Mouse (Mus musculus) CH12F3 (cell line): ENCODE results near the gene Lbhd2.

Experiments used
- in situ Hi-C: fragments of 300-500 bp; cut with MboI; formaldehyde crosslinking; loops from 2 replicates; pipeline ENCODE4 v1.14.3; 2020; ENCODE audit warnings: low sequenced_read_pairs

The Lbhd2 gene

GRCm38 (mm10) chr12:111406622-111407021 lies at the start of gene Lbhd2:
Gene Lbhd2, plus strand, starts transcription at chr12:111406809.
- in situ Hi-C loops: loop anchor here (10.0 kb wide), 1 partner anchor 132 kb away; the partner anchor contains the start of gene Amn

- in situ Hi-C loops: no loop called here
Measured at GRCm38 (mm10) chr12:111360671-111361070, 45.9 kb upstream of the Lbhd2 start.

- in situ Hi-C loops: no loop called here
Measured at GRCm38 (mm10) chr12:111361319-111362098, 45.1 kb upstream of the Lbhd2 start.

DNA sequence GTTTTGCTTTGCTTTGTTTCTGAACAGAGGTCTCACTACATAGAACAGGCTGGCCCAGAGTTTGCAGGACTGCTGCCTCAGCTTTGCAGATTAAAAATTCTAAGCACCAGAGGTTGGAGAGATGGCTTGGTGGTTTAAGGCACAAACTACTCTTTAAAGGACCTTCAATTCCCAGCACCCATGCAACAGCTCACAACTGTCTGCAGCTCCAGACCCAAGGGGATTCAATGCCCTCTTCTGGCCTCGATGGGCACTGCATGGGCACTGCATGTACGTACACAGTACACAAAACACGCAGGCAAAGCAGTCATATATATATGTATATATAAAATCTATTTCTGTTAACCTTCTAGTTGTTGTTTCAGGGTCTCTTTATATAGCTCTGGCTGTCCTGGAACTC lies 42.4 kb upstream of the Lbhd2 start:
- in situ Hi-C loops: no loop called here

- in situ Hi-C loops: no loop called here
Measured at GRCm38 (mm10) chr12:111367065-111367464, 39.5 kb upstream of the Lbhd2 start.

DNA sequence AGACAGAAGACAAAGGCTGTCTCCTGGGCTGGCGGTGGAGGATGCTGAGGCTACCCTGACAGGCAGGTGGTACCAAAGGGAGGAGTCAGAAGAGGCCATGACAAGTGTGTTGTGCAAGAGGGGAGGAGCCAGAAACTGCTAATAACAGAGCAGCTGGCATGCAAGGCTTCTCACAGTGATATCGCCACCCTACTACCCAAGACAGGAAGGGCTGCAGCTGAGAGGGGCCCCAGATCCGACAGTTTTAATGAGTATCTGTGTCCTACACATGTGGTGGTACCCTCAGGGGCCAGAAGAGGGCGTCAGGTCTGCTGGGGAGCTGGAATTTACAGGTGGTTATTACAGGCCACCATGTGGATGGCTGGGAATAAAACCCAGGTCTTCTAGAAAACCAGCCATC lies 36.4 kb upstream of the Lbhd2 start:
- in situ Hi-C loops: no loop called here

GRCm38 (mm10) chr12:111371905-111372304 lies 34.7 kb upstream of the Lbhd2 start:
- in situ Hi-C loops: no loop called here

- in situ Hi-C loops: no loop called here
Measured at GRCm38 (mm10) chr12:111373411-111373810, 33.2 kb upstream of the Lbhd2 start.

DNA sequence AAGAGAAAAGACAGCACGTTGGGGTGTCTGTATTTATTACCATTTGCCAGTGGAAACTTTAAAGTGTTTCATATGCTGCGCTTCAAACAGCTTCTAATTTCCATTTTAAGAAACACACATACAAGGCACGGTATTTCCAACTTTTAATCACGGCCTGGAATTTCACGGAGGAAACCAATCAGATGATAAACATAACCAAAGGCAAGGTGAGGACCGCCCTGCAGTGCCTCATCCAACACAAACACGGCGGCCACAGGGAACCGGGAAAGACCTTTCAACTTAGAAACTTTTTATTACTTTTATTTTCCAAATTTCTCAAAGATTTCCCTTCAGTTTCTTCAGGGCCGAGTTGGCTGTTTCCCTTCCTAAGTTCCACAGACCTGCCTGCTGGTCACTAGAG lies 31.9 kb upstream of the Lbhd2 start:
- in situ Hi-C loops: no loop called here

DNA sequence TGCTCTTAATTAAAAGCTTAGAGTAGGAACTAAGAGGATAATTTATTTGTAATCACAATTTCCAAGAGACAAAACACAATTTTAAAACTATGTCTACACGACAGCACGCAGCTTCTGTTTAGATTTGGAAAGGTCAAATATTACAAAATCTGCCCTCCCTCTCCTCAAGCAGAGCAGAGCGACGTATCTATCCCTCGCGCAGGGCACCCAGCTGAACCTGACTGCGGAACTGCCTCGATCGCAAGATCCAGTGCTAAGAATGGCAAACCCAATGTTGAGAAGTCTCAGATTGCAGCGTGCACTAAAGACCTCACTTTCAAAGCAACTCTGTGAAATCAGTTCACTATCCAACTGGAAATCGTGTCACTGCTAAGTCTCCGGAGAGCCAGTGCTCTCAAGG lies 31.1 kb upstream of the Lbhd2 start:
- in situ Hi-C loops: no loop called here

DNA sequence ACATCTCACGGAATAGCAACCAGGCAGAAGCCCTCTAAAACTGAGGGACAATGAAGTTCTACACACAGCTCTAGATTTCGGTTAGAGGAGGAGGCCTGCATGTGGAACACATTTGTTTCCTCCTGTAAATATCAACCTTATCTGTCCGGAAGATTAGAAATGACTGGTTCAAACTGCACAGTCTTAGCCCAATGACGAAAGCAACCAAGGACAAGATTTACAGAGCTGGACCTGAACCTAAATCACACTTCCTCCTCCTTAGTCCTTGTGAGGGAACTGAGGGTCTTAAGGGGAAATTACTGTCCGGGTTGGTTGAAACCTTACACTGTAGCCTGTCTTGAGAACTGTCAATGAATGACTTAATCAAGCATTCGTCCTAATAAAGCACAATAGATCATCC lies 30.6 kb upstream of the Lbhd2 start:
- in situ Hi-C loops: no loop called here

GRCm38 (mm10) chr12:111376826-111377331 lies 29.7 kb upstream of the Lbhd2 start:
- in situ Hi-C loops: no loop called here

DNA sequence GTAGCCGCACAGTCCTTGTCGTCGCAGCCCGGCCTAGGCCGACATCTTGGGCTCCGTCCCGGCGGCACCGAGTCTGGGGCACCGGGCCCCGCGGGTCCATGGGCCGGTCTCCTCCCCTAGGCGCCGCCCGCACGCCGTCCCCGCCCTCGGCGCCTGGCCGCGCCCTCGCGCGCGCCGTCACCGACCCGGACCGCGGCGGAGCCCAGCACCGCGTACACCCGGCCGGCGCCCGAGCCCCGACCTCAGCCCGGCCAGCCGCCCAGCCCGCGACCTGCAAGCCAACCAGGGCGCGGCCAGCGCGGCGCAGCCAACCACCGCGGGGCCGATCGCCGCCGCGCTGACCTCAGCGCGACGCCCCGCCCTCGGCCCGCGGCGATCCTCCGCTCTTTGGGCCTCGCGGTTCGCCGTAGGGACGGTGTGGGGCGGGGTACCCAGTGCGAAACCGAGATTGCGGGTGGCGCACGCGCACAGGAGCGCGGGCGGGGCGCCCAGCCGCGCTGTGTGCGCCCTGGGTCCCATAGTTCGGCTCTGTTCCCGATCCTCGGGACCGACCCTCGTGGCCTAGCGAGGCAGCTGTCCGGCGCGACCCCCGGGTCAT lies 29.1 kb upstream of the Lbhd2 start, which contains the start of gene Cdc42bpb:
Gene Cdc42bpb (minus strand): TSS at position 343 of the 598 bp plus-strand sequence.
- in situ Hi-C loops: no loop called here

- in situ Hi-C loops: no loop called here
Measured at GRCm38 (mm10) chr12:111377986-111378490, 28.6 kb upstream of the Lbhd2 start.

GRCm38 (mm10) chr12:111378812-111379211 lies 27.8 kb upstream of the Lbhd2 start:
- in situ Hi-C loops: no loop called here

- in situ Hi-C loops: no loop called here
Measured at GRCm38 (mm10) chr12:111385883-111386641, 20.5 kb upstream of the Lbhd2 start.

- in situ Hi-C loops: no loop called here
Measured at GRCm38 (mm10) chr12:111386642-111387120, 19.9 kb upstream of the Lbhd2 start.

DNA sequence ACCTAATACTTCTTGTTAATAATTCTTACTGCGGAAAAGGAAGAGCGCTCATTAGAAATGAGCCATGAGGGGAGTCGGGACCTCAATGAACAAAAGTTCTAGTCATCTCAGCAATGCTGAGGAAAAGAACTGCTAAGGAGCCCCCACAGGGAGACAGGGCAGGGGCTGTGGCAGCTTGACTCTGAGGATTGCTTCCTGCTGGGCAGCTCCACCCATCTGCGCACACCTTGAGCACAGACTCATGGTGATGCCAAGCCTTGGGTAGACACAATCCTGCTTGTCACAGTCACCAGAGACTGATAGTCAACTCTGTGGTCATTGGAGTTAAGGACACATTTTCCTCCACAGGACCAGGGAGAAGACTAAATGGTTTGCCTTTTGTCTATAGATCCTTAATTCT lies 19.5 kb upstream of the Lbhd2 start:
- in situ Hi-C loops: no loop called here

DNA sequence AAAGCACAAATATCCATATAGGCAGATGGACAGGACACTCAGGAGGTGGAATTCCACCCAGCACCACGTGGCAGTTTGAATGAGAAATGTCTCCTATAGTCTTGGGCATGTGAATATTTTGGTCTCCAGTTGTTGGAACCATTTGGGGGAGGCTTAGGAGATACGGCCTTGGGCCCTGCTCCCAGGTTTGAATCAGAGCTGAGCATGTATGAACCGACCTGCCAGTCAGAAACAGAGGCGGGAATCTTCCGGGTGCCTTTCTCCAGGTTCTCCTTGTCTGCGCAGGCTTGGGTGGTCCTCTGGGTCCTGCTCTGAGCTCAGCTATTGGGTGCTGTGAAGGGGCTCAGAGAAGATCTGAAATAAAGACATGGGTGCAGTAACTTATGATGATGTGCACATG lies 12.6 kb upstream of the Lbhd2 start:
- in situ Hi-C loops: no loop called here

GRCm38 (mm10) chr12:111396997-111397396 lies 9.6 kb upstream of the Lbhd2 start:
- in situ Hi-C loops: no loop called here
